Mouse (Mus musculus) ES-E14 (cell line): ENCODE data around the gene Dnajb8.

ENCODE experiments used
- CHD2 ChIP-seq: IDR thresholded peaks from 2 replicates; pipeline ENCODE4 v1.6.1; 2014; ENCODE audit warnings: mild to moderate bottlenecking, low read depth, low read length, inconsistent platforms
- HCFC1 ChIP-seq: IDR thresholded peaks from 2 replicates; pipeline ENCODE4 v1.6.1; 2012; ENCODE audit warnings: low read length, inconsistent platforms, borderline replicate concordance; ENCODE audit not compliant: insufficient read depth
- MAFK ChIP-seq: IDR thresholded peaks from 2 replicates; pipeline ENCODE4 v1.6.1; 2014; ENCODE audit warnings: mild to moderate bottlenecking, low read depth, low read length, inconsistent platforms; ENCODE audit not compliant: insufficient read depth
- ZC3H11A ChIP-seq: IDR thresholded peaks from 2 replicates; pipeline ENCODE4 v1.6.1; 2012; ENCODE audit warnings: low read depth, mild to moderate bottlenecking, inconsistent platforms, low read length, borderline replicate concordance

DNA sequence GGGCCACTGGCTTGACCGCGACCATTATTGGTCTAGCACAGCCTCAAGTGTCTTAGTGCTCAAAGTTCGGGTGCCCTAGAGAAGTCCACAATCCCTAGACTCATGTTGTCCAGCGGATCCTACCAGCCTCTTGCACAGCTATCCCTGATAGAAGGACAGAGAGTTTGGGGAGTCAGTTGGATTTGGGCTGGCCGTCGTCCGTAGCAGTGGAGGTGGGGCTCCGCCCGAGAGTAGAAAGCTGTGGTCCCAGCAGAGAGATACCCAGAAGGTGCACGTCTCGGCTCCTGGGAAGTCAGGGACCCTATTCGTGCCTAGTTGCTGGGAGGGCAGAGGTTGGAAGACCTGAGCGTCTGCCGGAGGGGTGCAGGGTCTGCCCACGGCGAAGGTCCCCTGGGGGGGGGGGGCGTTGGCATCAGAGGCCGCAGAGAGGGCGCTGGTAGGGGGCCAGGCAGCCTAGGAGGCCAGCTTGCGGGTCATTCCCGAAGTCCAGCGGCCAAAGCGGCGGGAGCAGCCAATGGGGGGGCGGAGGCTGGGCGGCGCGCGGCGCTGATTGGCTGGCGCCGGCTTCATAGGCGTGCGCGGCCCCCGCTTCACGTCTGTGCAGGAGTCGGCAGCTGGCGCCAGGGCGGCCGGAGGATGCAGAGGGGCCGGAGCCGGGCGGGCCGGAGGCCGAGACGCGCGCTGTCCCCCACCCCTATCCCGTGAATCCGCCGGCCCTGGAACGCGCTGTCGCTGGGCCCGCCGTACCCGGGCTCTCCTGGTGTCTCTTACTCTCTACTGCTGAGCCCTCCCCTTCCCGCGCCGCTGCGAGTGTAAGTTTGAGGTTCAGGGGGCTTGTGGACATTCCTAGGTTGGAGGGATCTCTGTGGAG, 23.8 kb upstream of the Dnajb8 start:
- TF ChIP-seq CHD2 (no peak), HCFC1 (no peak), ZC3H11A (no peak), MAFK (no peak)
